Mouse (Mus musculus) embryo, embryonic 11 days (tissue): ENCODE data around the gene Nmnat1.
"Not testable (repeated sequence)": the region's sequence is repeated elsewhere in the genome, so short reads cannot be mapped to it uniquely, and the experiment has no call there.

Experiments
- DNase-seq: peaks from one replicate; pipeline ENCODE4 v3.0.0-alpha.2; 2015

Nmnat1 gene

DNA sequence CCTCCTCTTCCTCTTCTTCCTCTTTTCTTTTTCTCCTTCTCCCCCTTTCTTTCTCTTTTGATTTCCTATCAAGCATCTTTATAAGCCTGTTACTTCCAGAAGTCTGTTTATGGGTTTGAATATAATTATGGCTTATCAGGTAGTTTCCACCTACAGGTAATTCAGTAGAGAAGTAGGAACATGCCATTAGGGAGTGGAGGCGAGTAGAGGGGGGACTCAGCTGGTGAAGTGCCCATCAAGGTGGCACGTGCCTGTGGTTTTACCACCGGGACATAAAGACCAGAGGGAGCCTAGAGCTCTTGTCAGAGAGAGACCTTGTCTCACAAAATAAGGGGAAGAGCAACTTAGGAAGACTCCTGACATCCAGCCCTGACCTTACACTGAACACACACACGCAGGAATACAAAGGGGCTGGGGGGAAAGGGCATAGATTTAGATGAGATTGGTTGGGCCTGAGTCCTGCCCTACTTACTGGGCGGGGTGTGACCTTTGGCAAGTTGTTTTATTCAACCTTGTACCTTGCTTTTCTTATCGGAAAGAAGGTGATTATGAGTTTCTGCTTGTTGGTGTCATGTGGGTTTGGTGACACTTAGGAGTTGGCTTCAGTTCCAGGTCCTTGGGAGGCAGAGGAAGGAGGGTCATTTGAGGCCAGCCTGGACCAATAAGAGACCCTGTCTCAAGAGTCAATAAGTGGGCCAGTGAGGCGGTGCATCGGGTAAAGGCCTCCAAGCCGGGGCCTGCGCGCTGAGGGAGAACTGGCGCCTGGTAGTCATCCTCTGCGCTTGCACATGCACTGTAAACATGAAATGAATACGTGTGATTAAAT, 4.6 kb upstream of the Nmnat1 start:
- no peak for DNase-seq

DNA sequence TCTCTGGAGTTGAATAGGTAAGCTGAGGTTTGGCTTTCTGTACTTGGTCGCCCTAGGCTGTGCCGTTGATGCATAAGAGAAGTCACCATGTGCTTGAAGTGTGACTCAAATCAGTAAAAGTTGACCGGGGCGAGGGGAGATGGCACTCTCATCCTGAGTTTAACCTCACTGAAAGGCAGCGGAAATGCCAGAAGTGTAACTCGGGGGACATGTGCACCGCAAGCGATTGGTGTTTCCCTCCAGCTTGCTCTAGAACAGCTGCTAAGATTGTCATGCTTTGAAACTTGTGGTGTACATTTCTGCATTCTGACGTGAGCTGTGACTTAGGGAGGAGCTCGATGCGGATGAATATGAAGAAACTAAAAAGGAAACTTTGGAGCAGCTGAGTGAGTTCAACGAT, 2.7 kb upstream of the Nmnat1 start:
- DNase-seq = no peak

DNA sequence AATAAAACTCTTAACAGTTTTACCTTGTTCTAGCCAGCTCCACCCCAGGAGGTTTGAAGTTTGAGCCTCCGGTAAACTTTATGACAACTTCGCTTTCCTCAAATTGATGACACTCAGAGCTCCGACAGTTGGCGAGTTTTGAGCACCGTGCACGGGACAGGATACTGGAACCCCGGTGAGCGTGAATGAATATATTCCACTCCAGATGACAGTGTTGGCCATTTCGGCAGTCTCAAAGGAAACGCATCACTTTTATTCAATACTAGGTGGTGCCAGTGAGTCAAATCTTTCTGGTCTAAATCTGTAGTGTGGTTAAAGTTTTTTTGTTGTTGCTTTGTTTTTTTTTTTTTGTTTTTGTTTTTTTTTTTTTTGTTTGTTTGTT, 814 bp upstream of the Nmnat1 start:
- peak; percentile 64 for DNase-seq

DNA sequence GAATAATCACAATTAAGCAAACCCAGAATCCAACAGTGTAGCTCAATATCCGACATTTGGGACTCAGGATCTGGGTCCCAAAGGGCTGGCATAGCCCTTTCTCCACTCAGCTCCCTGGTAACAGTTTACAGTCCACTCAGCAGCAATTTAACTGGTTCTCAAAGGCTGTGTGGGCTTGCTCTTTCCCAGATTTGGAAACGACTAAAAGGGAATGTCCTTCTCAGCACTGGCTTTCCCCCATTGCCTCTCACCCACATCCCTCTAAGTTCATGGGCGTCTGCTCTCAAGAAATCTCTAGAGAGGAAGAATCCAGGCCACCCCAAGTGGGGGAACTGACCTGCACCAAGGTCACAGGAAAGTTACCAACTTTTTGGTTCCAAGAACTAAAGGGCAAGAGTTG, 436 bp downstream of the Nmnat1 start:
- no peak for DNase-seq

DNA sequence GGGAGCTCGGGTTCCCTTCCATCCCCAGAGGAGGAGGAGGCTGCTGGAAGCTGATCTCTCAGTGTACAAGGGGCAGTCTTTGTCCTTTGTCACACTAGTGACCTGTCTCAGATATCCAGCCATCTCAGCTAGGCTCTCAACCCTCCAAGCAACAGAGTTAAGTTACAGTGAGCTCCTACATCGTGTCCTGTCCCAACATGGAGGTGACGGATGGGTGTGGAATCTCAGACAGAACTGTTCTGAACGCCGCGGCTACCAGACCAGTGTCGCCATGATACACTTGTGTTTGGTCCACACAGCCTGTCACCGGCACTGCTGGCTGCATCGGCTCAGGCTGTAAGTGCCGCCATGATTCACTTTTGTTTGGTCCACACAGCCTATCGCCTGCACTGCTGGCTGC, 7.9 kb downstream of the Nmnat1 start, which contains the start of gene Tmem274:
Tmem274 (plus strand) TSS at position 301 of the 400 bp plus-strand sequence.
- DNase-seq = no peak

DNA sequence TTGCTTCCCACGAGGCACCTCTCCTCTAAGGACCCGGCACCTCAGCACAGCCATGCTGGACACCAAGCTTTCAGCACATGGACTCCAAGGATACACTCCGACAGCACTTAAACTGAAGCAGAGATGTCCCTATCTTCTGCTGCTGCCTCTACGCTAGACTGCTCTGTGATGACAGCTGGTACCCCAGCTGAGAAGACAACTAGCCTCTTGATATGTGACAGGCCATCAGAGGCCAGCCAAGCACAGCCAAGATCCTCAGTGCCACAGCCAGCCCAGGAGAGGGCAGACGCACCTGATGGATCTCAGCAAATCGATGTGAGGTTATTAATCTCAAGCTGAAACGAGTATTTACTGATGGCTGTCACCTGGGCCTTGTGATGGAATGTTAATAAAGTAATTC, 9.9 kb downstream of the Nmnat1 start:
- DNase-seq = no peak

DNA sequence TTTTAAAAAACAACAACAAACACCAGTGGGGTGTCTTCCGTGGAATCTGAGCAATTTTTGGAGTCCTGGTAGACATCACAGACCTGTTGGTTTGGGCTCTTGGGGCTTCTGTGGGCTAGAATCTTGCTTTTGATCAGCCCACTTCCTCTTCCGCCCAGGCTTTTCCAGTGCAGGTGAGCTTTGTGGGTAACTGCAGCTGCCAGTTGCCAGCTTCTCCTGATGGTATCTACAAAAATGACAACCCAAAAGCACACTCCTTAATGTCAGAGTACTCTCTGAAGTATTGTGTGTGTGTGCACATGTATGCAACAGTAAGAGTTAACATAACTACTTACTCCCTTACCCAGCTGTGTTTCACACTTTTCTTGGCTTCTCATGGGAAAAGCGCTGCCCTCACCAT, 15.4 kb downstream of the Nmnat1 start:
- DNase-seq = no peak

DNA sequence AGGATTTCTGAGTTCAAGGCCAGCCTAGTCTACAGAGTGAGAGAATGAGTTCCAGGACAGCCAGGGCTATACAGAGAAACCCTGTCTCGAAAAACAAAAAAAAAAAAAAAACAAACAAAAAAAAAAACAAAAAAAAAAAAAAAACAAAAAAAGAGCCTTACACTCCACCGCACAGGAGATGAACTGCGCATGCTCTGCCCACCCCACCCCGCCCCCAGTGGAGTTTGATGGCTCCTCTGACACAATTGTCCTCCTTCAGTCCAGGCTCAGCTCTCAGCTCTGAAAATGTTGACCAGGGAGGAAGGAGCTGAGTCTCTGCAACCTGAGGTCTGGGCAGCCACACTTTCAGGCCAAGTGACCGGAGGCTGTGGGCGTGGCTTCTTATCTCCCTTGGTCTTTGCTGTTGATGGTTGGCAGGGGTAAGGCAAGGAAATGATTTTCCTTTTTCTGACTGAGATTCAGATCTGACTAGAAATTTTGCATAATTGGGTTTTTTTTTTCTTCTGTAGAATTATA, 21.5 kb downstream of the Nmnat1 start:
- no peak for DNase-seq

DNA sequence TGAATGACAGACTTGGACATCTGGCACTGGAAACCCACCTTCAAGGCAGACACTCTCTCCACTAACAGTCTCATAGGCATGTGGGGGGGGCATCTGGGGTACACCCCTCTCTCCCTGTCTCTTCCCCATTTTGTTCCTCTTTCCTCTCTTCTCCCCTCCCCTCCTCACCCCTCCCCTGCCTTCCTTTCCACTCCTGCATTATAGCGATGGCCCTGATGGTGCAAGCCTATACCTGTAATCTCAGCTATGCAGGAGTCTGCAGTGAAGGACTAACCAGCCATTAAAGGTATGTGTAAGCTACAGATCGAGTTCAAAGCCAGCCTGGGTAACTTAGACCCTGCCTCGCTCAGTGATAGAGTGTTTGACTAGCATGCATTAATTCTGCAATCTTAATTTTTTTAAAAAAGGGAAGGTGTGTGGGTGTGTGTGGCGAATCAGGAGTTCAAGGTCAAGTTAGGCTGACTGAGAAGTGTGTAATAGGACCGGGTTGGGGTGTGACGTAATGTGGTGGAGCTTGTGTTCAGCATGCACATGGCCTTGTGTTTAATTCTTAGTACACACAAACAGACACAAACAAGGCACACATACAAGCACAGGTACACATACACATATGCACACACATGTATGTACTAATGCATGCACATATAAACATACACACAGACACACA, 22.6 kb downstream of the Nmnat1 start:
- no peak for DNase-seq

DNA sequence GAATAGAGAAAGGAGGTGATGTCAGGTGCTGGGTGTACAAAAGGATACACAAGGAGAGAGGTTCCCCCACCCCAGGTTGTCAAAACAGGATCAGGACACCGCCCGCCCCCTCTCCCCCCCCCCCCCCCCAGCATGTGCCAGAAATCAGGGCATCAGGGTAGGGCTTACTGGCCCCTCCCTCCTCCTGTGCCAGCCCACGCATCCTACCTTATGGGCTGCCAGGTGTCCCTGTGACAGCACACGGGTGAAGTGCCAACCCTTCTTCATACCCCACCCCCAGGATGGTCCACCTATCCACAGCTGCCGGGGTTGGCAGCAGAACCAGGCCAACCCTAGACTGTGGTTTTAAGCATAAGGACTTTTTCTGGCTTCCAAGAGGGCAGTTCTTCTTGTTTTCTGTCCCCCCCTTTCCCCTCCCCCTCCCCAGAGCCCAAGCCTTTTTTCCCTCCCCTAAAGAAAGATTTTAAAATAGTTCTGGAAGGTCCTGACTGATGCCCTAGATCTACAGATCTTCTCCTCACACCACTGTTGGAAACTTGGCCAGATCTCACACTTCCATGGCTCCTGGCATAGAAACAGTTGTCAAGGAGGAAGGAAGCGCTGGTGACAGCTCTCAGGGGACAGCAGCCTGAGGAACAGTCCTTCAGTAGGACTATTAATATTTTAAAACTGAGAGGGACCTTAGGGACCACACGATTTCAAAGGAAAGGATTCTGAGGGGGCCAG, 23.3 kb downstream of the Nmnat1 start:
- DNase-seq = no peak

DNA sequence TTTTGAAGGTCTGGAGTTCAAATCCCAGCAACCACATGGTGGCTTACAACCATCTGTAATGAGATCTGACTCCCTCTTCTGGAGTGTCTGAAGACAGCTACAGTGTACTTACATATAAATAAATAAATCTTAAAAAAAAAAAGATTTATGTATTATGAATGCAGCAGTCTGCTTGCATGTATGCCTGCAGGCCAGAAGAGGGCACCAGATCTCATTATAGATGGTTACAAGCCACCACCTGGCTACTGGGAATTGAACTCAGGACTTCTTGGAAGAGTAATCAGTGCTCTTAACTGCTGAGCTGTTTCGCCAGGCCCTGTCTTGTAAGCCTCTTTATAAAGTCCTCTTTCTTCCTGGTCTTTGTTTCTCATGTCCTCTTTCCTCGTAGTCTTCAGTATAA, 24.5 kb downstream of the Nmnat1 start:
- DNase-seq = not testable (repeated sequence)

DNA sequence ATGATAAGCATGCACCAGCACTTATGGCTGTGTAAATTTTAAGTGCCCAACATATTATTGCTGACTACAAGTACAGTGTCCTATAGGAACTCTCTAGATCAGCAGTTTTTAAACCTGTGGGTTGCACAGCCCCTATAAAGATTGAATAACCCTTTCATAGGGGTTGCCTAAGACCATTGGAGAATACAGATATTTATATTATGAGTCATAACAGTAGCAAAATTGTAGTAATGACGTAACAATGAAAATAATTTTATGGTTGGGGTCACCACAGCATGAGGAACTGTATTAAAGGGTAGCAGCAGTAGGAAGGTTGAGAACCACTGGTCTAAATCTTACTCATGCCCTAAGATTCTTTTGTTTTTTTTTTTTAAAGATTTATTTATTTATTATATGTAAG, 25.6 kb downstream of the Nmnat1 start:
- no peak for DNase-seq

DNA sequence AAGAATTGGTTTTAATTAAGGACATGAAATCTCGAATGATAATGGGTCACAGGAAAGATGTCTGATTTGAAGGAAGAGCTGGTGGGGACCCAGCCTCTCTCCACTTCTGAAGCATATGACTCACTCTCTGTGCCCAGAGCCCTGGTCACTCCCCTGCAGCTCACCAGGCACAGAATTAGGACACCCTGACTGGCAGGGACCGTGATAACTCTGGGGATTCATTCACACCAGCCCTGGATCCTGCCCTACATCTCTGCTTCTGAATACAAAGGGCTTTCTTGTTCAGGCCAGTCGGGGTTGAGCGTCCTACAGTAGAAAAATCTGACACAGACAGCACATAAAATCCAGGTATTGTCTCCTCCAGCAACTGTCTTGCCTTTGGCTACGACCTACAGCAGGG, 26.5 kb downstream of the Nmnat1 start:
- DNase-seq = no peak

DNA sequence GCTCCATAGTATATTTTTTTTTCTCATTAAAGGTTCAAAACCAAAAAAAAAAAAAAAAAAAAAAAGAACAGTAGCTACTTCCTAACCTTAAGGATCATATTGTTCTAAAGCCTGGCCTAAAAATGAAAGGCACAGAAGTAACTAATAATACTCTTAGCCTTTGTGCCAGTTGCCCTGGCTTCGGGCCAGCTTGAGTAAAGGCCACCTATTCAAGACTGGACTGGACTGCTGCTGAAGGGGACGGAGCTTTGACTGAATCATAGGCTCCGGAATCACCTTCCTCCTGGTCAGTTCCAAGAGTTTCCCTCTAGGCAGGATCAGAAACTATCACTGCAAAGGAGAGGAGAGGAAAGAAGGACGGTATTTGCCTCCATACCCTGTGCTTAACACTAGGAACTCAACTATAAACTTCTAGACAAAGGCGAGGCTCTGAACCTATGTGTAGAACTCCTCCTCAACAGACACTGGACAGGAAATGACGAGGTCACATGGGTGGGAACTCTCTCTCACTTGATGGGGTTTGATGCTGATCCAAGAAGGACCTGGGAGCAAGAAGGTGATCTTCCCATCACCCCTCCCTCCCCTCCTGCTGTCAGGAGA, 27.1 kb downstream of the Nmnat1 start:
- no peak for DNase-seq

DNA sequence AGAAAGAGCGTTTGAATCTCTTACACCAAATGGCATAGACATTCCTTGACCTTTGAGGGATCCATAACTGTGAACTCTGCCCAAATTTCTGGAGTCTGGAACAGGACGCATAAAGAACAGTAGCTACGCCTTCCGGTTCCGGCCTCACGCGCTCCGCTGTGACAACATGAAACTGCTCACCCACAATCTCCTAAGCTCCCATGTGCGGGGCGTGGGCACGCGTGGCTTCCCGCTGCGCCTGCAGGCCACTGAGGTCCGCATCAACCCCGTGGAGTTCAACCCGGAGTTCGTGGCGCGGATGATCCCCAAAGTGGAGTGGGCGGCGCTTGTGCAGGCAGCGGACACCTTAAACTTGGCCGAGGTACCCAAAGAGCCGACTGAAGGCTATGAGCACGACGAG, 27.8 kb downstream of the Nmnat1 start:
- DNase-seq = not testable (repeated sequence)

DNA sequence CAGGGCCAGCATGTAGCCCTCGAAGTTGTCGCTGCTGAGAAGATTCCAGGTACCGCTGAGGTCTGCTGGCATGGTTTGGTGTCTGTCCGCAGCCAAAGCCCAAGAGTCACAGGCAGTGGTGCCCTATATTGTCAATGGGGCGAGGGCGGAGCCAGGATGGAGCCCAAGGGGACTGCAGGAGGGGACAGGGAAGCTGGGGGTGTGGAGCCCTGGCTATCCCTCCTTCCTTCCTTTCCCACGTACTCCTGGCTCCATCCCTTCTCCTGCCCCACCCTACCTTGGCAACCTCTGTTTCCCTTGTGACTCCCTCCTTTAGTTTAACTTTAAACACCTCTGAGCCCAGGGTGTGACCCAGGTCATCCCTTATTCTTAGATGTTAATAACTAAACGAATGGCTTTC, 30.1 kb downstream of the Nmnat1 start, which contains the start of gene Rbp7:
Rbp7 (minus strand) TSS at position 100 of the 400 bp plus-strand sequence.
- DNase-seq = no peak

DNA sequence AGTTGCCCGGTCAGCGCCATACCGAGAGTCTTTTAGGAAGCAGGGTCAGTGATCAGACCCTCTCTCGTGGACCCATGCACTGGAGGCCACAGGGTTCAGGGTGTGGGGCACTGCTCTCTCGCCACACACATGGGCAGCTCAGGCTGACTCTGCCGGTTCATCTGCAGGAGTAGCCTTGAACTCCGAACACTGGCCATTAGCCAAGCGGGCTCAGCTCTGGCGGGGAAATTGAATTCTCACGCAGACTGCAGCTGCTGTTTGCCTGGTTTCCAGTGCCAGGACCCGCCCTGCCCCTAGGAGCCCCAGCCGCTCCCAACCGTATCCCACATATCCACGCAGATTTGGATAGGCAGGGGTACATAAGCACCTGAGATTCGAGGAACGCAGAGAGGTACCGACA, 30.7 kb downstream of the Nmnat1 start:
- DNase-seq = no peak

DNA sequence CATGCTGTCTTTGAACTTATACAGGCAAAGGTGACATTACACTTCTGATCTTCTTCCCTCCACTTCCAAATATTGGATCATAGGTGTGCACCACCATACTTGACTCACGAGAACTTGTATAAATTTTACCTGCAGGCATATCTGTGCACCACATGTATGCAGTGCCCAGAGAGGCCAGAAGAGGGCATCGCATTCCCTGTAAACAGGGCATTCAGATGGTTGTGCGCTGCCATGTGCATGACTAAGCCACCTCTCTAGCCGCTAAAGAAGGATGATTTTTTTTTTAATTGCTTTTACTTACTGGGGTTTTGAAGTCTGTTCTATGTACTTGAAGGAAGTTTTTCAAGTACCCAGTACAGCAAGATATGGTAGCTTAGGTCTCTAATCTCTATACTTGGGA, 31.3 kb downstream of the Nmnat1 start:
- DNase-seq = peak; percentile 33

DNA sequence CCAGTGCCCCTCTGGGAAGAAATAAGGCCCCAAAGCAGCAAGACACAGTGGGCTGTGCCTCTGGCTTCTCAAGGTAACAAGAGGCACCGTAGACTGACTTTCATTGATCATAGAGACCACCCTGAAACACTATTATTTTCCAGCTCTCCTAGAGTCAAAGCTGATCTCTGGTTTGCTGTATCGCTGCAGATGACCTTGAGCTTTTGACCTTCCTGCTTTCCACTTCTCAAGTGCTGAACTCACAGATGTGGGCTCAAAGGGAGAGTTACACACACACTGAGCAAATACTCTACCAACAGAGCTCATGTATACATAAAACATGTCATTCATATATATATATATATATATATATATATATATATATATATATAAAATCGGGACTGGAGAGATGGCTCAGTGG, 34.4 kb downstream of the Nmnat1 start:
- DNase-seq = no peak

DNA sequence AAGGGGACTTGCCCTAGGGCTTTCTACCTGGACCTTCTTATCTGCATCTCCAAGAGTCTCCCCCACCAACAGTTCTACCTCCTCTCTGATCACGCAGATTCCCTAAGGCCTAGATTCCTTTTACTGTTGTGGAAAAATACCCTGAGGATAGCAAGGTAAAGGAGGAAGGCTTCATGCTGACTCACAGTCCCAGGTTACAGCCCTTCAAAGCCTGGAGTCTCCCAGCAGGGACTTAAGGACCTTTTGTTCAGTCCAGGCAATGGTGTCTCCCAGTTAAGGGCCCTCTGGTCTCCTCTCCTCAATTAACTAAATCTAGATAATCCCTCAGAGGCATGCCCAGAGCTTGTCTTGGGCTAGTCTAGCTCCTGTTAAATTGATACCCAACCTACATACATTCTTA, 38.7 kb downstream of the Nmnat1 start:
- DNase-seq = no peak

DNA sequence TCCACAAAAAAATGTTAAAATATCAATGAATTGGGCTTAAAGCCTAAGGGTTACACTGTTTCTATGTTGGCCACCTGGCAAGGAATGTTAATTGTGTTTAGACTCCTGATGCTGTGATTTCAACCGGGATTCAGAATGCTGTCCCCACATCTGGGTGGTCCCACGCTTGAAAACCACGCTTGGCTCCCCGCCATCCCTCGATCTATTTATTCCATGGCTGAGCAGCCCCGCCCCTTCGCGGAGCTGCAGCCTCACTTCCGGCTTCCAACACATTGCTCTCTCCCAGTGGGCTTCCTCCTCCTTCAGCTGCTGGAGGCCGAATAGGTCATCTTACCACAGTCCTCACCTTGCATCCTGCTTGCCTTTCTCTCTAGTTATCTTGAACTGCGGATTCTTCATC, 39.1 kb downstream of the Nmnat1 start:
- peak; percentile 86 for DNase-seq

DNA sequence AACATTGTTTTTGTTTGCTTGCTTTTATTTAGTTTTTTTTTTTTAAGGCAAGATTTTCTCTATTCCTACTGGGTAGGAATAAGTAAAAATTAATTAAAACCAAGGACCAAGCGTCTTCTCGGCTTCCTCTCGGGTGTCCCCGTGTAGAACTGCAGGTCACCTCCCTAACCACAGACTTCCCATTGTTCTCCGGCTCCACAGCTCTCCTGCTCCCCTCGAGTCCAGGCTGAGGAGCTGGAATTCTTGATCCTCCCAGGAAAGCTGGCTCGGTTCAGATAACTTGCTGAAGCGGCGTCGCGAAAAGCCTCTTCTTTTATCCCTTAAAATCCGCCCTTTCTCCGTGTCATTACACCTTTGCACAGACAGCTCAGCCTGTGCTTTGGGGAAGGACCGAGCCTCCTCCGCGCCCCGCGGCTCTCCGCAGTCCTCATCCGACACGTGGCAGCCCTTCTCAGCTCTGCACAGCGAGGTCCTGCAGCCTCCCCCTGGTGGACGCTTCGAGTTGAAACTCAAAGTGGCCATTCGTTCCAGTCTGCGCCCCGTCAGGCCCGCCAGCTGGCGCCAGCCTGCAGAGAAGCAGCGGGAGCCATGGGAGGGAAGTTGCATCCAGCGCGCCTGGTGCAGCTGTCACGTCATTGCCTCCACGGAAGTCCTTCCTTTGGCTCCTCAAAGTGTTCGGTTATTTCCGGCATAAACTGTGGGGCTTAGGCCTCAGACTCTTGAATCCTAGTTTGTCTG, 39.9 kb downstream of the Nmnat1 start:
- peak; percentile 97 for DNase-seq
